ENCODE assay signal across 15 mouse cellular contexts in genomic region chr3:22947181-22947580, GRCm38 (mm10).
"Had no signal": no experiment of that assay in that cellular context is flagged by ENCODE, and none has a peak within 500 bp of the region (broad histone marks: within the 10 kb centered on the region; RNA-seq: fewer than 3 reads in every experiment).

No protein-coding gene starts in this region.

- DNase-seq: heart, postnatal 10 days; heart, postnatal 14 days; heart, postnatal 36 days; kidney, adult 11 months; kidney, adult 18-20 months; kidney, adult 2 months; kidney, adult 8-10 months; kidney, adult 9 months; kidney, postnatal 10 days; kidney, postnatal 14 days; kidney, postnatal 25 days; kidney, postnatal 36 days; kidney, postnatal 4 days; layer of hippocampus, adult 9-11 months; layer of hippocampus, postnatal 36 days had no signal
